Comparison of ENCODE assay signal across 7 mouse cellular contexts in the genomic region with DNA sequence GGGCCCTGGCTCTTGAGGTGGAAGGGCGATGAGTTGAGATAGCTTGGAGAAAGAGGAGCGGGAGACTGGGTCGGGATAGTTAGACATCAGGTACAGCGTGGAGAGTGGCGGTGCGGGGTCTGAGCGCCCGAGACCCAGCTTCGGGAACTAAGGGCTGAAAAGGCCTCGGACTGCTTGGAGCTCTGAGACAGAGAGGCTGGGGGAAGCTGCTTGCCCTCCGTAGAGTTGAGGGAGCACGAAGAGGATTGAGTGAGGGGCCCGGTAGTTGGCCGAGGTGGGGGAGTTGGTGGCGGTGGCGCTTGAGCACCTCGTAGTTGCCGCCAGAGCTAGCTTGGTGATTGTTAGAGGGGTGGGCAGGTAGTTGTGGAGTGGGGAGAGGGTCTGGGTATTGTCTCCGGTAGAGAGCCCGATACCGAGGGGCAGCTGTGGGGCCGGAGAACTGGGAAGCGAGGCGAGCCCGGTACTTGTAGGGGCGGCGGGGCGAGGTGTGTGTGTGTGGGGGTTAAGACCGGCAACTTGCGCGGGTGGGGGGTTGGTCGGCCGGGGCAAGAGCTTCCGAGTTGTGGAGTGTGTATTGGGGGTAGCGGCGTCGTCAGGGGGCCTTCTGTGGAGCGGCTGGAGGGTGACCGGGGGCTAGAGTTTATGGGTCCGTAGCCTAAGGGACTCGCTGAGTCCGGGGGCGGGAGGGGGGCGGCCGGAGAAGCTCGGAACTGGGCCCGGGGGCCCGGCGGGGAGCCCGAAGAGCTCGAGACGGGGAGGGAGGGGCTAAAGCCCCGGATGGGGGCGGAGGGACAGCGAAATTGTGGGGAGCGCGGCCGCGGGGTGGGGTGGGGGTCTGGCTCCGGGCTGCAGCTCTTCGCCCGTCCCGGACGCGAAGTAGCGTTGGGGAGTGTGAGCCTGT. TPM values are rescaled to one million over a fixed set of nuclear protein-coding genes. Genes with fewer than 3 reads are reported as not detected.
DNase-seq lines count a peak whose midpoint lies in the region; ATAC-seq and TF ChIP-seq lines count a peak whose summit lies in the region.

No protein-coding gene starts in this region.

- peak overlapping the region; percentile 95 for H3K9ac ChIP-seq in embryonic facial prominence, embryonic 12.5 days
- peak overlapping the region; percentile 96 for H3K9ac ChIP-seq in limb, embryonic 12.5 days (replicated peaks)

- H3K36me3 ChIP-seq in C2C12 (ENCODE audit: control insufficient read depth, insufficient read depth) = peaks cover 56% of the 10 kb centered on the region
- H3K36me3 ChIP-seq in embryonic facial prominence, embryonic 12.5 days = peaks cover 42% of the 10 kb centered on the region
- peaks cover 49% of the 10 kb centered on the region for H3K36me3 ChIP-seq in limb, embryonic 12.5 days

- ATAC-seq in embryonic facial prominence, embryonic 12.5 days (ENCODE audit: insufficient number of reproducible peaks, insufficient read depth, low FRiP score, low TSS enrichment) = peak; percentile 0; the same call in 1 of the 2 replicates
- ATAC-seq in limb, embryonic 12.5 days (ENCODE audit: insufficient number of reproducible peaks, insufficient read depth, low FRiP score, low TSS enrichment, low read depth) = no peak

- H3K4me2 ChIP-seq in embryonic facial prominence, embryonic 12.5 days (replicated peaks) = peak overlapping the region; percentile 51
- peak overlapping the region; percentile 58 for H3K4me2 ChIP-seq in limb, embryonic 12.5 days

- intact Hi-C loops in heart, postnatal 10 days (cut with DNase I) = loop anchor here (2.0 kb wide), 1 partner anchor 16 kb away; the partner anchor contains the start of gene Ctdnep1

- no peak for TF ChIP-seq CTCF in C2C12 (IDR thresholded peaks at IDR 0.05; ENCODE audit: control insufficient read depth, insufficient read depth, insufficient read length)

- peaks cover 71% of the 10 kb centered on the region for H3K79me2 ChIP-seq in C2C12 (ENCODE audit: control insufficient read depth, insufficient read depth)

- H3K79me3 ChIP-seq in C2C12 (ENCODE audit: low read depth) = peaks cover 44% of the 10 kb centered on the region

- H3K4me3 ChIP-seq in C2C12 (ENCODE audit: insufficient read depth, poor library complexity, severe bottlenecking) = peak overlapping the region; percentile 100
- H3K4me3 ChIP-seq in embryonic facial prominence, embryonic 12.5 days = peak overlapping the region; percentile 81
- H3K4me3 ChIP-seq in limb, embryonic 12.5 days (replicated peaks) = peak overlapping the region; percentile 92

- peak overlapping the region; percentile 99 for H3K27ac ChIP-seq in embryonic facial prominence, embryonic 12.5 days
- peak overlapping the region; percentile 99 for H3K27ac ChIP-seq in limb, embryonic 12.5 days

- 1% methylated on average over 60 of the region's 66 CpGs for WGBS in embryonic facial prominence, embryonic 12.5 days
- WGBS in limb, embryonic 12.5 days = 1% methylated on average over 66 of the region's 66 CpGs

- no peaks in the 10 kb centered on the region for H3K27me3 ChIP-seq in C2C12 (ENCODE audit: control insufficient read depth, insufficient read depth, insufficient read length)
- no peaks in the 10 kb centered on the region for H3K27me3 ChIP-seq in embryonic facial prominence, embryonic 12.5 days
- H3K27me3 ChIP-seq in limb, embryonic 12.5 days = no peaks in the 10 kb centered on the region

- peaks cover 22% of the 10 kb centered on the region for H3K4me1 ChIP-seq in embryonic facial prominence, embryonic 12.5 days
- peaks cover 35% of the 10 kb centered on the region for H3K4me1 ChIP-seq in limb, embryonic 12.5 days (replicated peaks)

- H3K9me3 ChIP-seq in embryonic facial prominence, embryonic 12.5 days = no peaks in the 10 kb centered on the region
- no peaks in the 10 kb centered on the region for H3K9me3 ChIP-seq in limb, embryonic 12.5 days

- DNase-seq in 416B (ENCODE audit: low read depth) = peak; percentile 65
- peak; percentile 57 to 70 for DNase-seq in heart, postnatal 10 days
- DNase-seq in naive thymus-derived CD4-positive, alpha-beta T cell, adult 2 months (ENCODE audit: low read depth) = peak; percentile 76
- DNase-seq in thymus, postnatal 25 days = peak; percentile 76

- H3ac ChIP-seq in C2C12 (ENCODE audit: control insufficient read depth, insufficient read length, low read depth) = peak overlapping the region; percentile 82

TF ChIP-seq in C2C12, 6 proteins besides CTCF, POLR2A, EP300 and RAD21:
- no peak for TF ChIP-seq CEBPB (IDR thresholded peaks at IDR 0.05; ENCODE audit: low read depth)
- no peak for TF ChIP-seq MYOG (IDR thresholded peaks at IDR 0.05; ENCODE audit: control insufficient read depth, extremely low read depth, insufficient read length)
- TF ChIP-seq MYOD1 (IDR thresholded peaks at IDR 0.05; ENCODE audit: control insufficient read depth, insufficient read length, low read depth) = no peak
- no peak for TF ChIP-seq USF1 (IDR thresholded peaks at IDR 0.05; ENCODE audit: low read depth)
- TF ChIP-seq MAX (IDR thresholded peaks at IDR 0.05) = no peak
- TF ChIP-seq FOSL1 (IDR thresholded peaks at IDR 0.05; ENCODE audit: insufficient read depth, low read length, poor library complexity, severe bottlenecking) = no peak

RNA-seq across cellular contexts. Expression of gene Phf23, which starts 0.8 kb away (rescaled TPM):
- polyA plus RNA-seq in C2C12 (2012; fragmentation: generic; extraction: Trizol) = 93.4 TPM
- 95.1 and 99.1 TPM in 2 replicates for polyA plus RNA-seq in embryonic facial prominence, embryonic 12.5 days (2016; fragmentation: Nextera tagmentation; extraction: Ambion mirVana)
- 10 to 100 TPM; 23.1 to 27.7 TPM for total RNA-seq in heart, postnatal 10 days (2021)
- polyA plus RNA-seq in limb, embryonic 12.5 days (2016; fragmentation: Nextera tagmentation; extraction: Ambion mirVana) = 102 and 108 TPM in 2 replicates

RNA-seq across cellular contexts. Expression of gene Dvl2, which starts 4.0 kb away (rescaled TPM):
- polyA plus RNA-seq in C2C12 (2012; fragmentation: generic; extraction: Trizol) = 36.4 TPM
- polyA plus RNA-seq in embryonic facial prominence, embryonic 12.5 days (2016; fragmentation: Nextera tagmentation; extraction: Ambion mirVana) = 67.2 and 70.3 TPM in 2 replicates
- total RNA-seq in heart, postnatal 10 days (2021) = 10 to 100 TPM in 1 of 2 experiments, 1 to 10 TPM in 1; 8.6 to 11.8 TPM
- polyA plus RNA-seq in limb, embryonic 12.5 days (2016; fragmentation: Nextera tagmentation; extraction: Ambion mirVana) = 69.4 and 69.5 TPM in 2 replicates

RNA-seq across cellular contexts. Expression of gene Gabarap, which starts 5.5 kb away (rescaled TPM):
- 362 TPM for polyA plus RNA-seq in C2C12 (2012; fragmentation: generic; extraction: Trizol)
- polyA plus RNA-seq in embryonic facial prominence, embryonic 12.5 days (2016; fragmentation: Nextera tagmentation; extraction: Ambion mirVana) = 463 and 471 TPM in 2 replicates
- 100 to 1,000 TPM; 275 to 295 TPM for total RNA-seq in heart, postnatal 10 days (2021)
- polyA plus RNA-seq in limb, embryonic 12.5 days (2016; fragmentation: Nextera tagmentation; extraction: Ambion mirVana) = 398 and 426 TPM in 2 replicates

RNA-seq across cellular contexts. Expression of gene Elp5, which starts 14.1 kb away (rescaled TPM):
- polyA plus RNA-seq in C2C12 (2012; fragmentation: generic; extraction: Trizol) = 111 TPM
- polyA plus RNA-seq in embryonic facial prominence, embryonic 12.5 days (2016; fragmentation: Nextera tagmentation; extraction: Ambion mirVana) = 123 and 130 TPM in 2 replicates
- 10 to 100 TPM; 60.7 to 64.6 TPM for total RNA-seq in heart, postnatal 10 days (2021)
- 124 and 126 TPM in 2 replicates for polyA plus RNA-seq in limb, embryonic 12.5 days (2016; fragmentation: Nextera tagmentation; extraction: Ambion mirVana)

RNA-seq across cellular contexts. Expression of gene Ctdnep1, which starts 15.5 kb away (rescaled TPM):
- 141 TPM for polyA plus RNA-seq in C2C12 (2012; fragmentation: generic; extraction: Trizol)
- polyA plus RNA-seq in embryonic facial prominence, embryonic 12.5 days (2016; fragmentation: Nextera tagmentation; extraction: Ambion mirVana) = 32.4 and 32.8 TPM in 2 replicates
- 100 to 1,000 TPM; 144 to 159 TPM for total RNA-seq in heart, postnatal 10 days (2021)
- 24.5 and 27.8 TPM in 2 replicates for polyA plus RNA-seq in limb, embryonic 12.5 days (2016; fragmentation: Nextera tagmentation; extraction: Ambion mirVana)
